Mouse (Mus musculus): ENCODE results near the gene Sytl3.
"Not testable (repeated sequence)": the region's sequence is repeated elsewhere in the genome, so short reads cannot be mapped to it uniquely, and the experiment has no call there.

Gene Sytl3

GRCm38 (mm10) chr17:6696521-6696920 lies 37.6 kb downstream of the Sytl3 start:
- not testable (repeated sequence) for DNase-seq

GRCm38 (mm10) chr17:6697224-6697775 lies 38.4 kb downstream of the Sytl3 start:
- peak; percentile 73 to 79 for DNase-seq

GRCm38 (mm10) chr17:6699502-6699901 lies 40.6 kb downstream of the Sytl3 start:
- DNase-seq, result not testable (repeated sequence)

- DNase-seq, result not testable (repeated sequence)
These were observed 41.2 kb downstream of the Sytl3 start for GRCm38 (mm10) chr17:6700077-6700476.

- peak; percentile 36 to 60 for DNase-seq
These were observed 43.8 kb downstream of the Sytl3 start for GRCm38 (mm10) chr17:6702625-6703221.

- DNase-seq, result peak; percentile 37 to 62
These were observed 44.7 kb downstream of the Sytl3 start for GRCm38 (mm10) chr17:6703381-6704270.

GRCm38 (mm10) chr17:6706448-6706847 lies 47.6 kb downstream of the Sytl3 start:
- not testable (repeated sequence) for DNase-seq

GRCm38 (mm10) chr17:6707422-6707821 lies 48.5 kb downstream of the Sytl3 start:
- not testable (repeated sequence) for DNase-seq

GRCm38 (mm10) chr17:6708194-6708593 lies 49.3 kb downstream of the Sytl3 start:
- not testable (repeated sequence) for DNase-seq

- not testable (repeated sequence) for DNase-seq
These were observed 54.6 kb downstream of the Sytl3 start for GRCm38 (mm10) chr17:6713483-6713882.

GRCm38 (mm10) chr17:6713944-6714343 lies 55.1 kb downstream of the Sytl3 start:
- not testable (repeated sequence) for DNase-seq

- peak in 1 of 2 experiments; percentile 7 for DNase-seq
These were observed 69.2 kb downstream of the Sytl3 start for GRCm38 (mm10) chr17:6727996-6728610.

- peak; percentile 83 to 86 for DNase-seq
These were observed 70.4 kb downstream of the Sytl3 start for GRCm38 (mm10) chr17:6729244-6729742.

GRCm38 (mm10) chr17:6731132-6731531 lies 72.2 kb downstream of the Sytl3 start:
- no peak for DNase-seq

GRCm38 (mm10) chr17:6731634-6732033 lies 72.7 kb downstream of the Sytl3 start:
- no peak for DNase-seq

GRCm38 (mm10) chr17:6732665-6733064 lies 73.8 kb downstream of the Sytl3 start:
- DNase-seq, result peak in 1 of 2 experiments; percentile 14

- DNase-seq, result peak in 1 of 2 experiments; percentile 24
These were observed 74.5 kb downstream of the Sytl3 start for GRCm38 (mm10) chr17:6733322-6733875.

- peak in 1 of 2 experiments; percentile 12 for DNase-seq
These were observed 76.0 kb downstream of the Sytl3 start for GRCm38 (mm10) chr17:6734746-6735441.

- DNase-seq, result peak in 1 of 2 experiments; percentile 32
These were observed 77.7 kb downstream of the Sytl3 start for GRCm38 (mm10) chr17:6736306-6737272.

- DNase-seq, result no peak
These were observed 78.5 kb downstream of the Sytl3 start for GRCm38 (mm10) chr17:6737273-6737997.

Data from cerebellum, postnatal 10 days (tissue).